Mouse (Mus musculus) forebrain, embryonic 11.5 days (tissue): ENCODE measurements around the gene Npdc1. TPM values are rescaled to one million over a fixed set of nuclear protein-coding genes. Genes with fewer than 3 reads are reported as not detected.

Experiments used
- ATAC-seq: fragments of 200-750 bp; cut with Nextera tagmentation; replicated peaks from 2 replicates; pipeline ENCODE4 v1.8.0; 2017; ENCODE audit warnings: moderate TSS enrichment; ENCODE audit not compliant: low FRiP score
- DNase-seq: peaks from one replicate; pipeline ENCODE4 v3.0.0-alpha.2; 2017; ENCODE audit warnings: low spot score
- H3K27ac ChIP-seq: fragments of 300-500 bp; sonication (generic); 2 replicates; pipeline ENCODE4 v1.5.1; 2014; ENCODE audit warnings: low read depth, low read length
- H3K27me3 ChIP-seq: fragments of 300-500 bp; sonication (generic); 2 replicates; pipeline ENCODE4 v1.6.1; 2014; ENCODE audit warnings: mild to moderate bottlenecking, low read length, mixed read lengths; ENCODE audit not compliant: control insufficient read depth, insufficient read depth
- H3K36me3 ChIP-seq: fragments of 300-500 bp; sonication (generic); 2 replicates; pipeline ENCODE4 v1.6.1; 2014; ENCODE audit warnings: mild to moderate bottlenecking, low read length, moderate library complexity, mixed read lengths; ENCODE audit not compliant: control insufficient read depth, insufficient read depth
- H3K4me1 ChIP-seq: fragments of 300-500 bp; sonication (generic); replicated peaks from 2 replicates; pipeline ENCODE4 v1.6.1; 2014; ENCODE audit warnings: low read length, mixed read lengths; ENCODE audit not compliant: control insufficient read depth, insufficient read depth
- H3K4me2 ChIP-seq: fragments of 300-500 bp; sonication (generic); 2 replicates; pipeline ENCODE4 v1.6.1; 2014; ENCODE audit warnings: low read depth, mild to moderate bottlenecking, low read length, moderate library complexity, mixed read lengths; ENCODE audit not compliant: severe bottlenecking
- H3K4me3 ChIP-seq: fragments of 300-500 bp; sonication (generic); 2 replicates; pipeline ENCODE4 v1.5.1; 2014; ENCODE audit warnings: low read depth, low read length
- H3K9ac ChIP-seq: fragments of 300-500 bp; sonication (generic); 2 replicates; pipeline ENCODE4 v1.6.1; 2014; ENCODE audit warnings: low read length
- H3K9me3 ChIP-seq: fragments of 300-500 bp; sonication (generic); 2 replicates; pipeline ENCODE4 v1.6.1; 2016; ENCODE audit warnings: low read length, mixed read lengths; ENCODE audit not compliant: control insufficient read depth
- WGBS: fragments of 180-500 bp; shearing (Covaris S2); extraction: QIAGEN DNeasy Blood & Tissue Kit; methylation state at CpG from one replicate; pipeline ENCODE4 v1.1.7; 2014; 5-methylcytosine and 5-hydroxymethylcytosine counted together
- microRNA-seq: library from miRNA; unstranded; fragments of <30 nt; microRNA quantifications from one replicate; pipeline ENCODE4, GENCODE M21; 2016; ENCODE audit not compliant: insufficient number of aligned reads
- polyA plus RNA-seq: library from polyadenylated mRNA; unstranded; fragments of >200 nt; fragmentation: Nextera tagmentation; extraction: Ambion mirVana; gene quantifications from 2 replicates; pipeline ENCODE4 v1.2.1, GENCODE M21; 2014

Npdc1 gene
- polyA plus RNA-seq, 1 experiment from 2014 or later: 120 TPM

DNA sequence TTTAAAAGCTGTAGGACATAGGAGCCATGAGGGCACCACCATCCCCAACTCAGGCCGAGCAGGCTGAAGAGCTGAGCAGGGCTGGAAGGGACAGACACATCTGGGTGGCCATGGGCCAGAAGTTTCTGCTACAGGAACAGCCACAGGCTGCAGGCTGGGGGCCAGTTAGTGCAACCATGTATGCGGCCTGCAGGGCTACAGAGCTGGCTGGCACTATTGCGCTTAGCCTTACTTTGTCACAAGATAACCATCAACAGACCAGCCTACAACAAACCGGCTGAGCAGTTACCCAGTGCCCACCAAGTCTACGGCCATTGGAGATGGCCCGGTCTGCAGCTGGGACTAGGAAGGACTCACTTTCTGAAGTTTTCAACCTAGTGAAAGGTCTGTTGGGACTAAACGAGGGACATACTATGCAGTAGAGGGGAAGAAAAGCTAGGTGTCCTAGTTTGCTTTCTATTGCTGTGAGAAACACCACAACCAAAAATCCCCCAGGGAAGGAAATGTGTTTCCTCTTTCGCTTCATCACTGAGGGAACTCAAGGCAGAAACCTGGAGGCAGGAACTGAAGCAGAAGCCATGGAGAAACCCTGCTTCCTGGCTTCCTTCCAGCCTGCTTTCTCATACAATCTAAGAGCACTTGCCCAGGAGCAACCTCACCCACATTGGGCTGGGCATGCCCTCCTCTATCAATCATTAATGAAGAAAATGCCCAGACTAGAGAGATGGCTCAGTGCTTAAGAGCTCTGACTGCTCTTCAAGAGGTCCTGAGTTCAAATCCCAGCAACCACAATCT, 51.9 kb downstream of the Npdc1 start:
- Histone ChIP-seq H3K4me3 (no peak overlapping the region), H3K36me3 (no peaks in the 10 kb centered on the region), H3K27me3 (no peaks in the 10 kb centered on the region), H3K4me1 (no peaks in the 10 kb centered on the region), H3K27ac (no peak overlapping the region), H3K4me2 (no peak overlapping the region), H3K9me3 (no peaks in the 10 kb centered on the region), H3K9ac (no peak overlapping the region)
- 82% methylated on average over 8 of the region's 8 CpGs for WGBS
- DNase-seq (no peak), ATAC-seq (no peak)

DNA sequence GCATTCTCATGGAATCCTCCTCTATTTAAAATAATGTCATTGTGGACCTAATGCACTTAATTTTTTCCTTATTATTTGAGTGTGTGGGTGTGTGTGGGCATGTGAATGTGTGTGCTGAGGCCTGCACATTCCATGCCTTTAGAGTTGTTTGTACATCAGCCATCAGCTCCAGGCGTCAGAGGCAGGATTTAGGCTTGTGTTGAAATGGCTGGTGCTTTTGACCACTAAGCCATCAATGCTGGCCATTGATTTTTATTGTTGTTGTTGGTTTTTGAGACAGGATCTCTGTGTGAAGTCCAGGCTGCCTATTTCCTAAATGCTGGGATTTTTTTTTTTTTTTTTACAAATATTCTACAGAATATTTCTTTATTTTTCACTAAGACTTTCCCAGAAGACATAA, 53.8 kb downstream of the Npdc1 start:
- Histone ChIP-seq H3K4me3 (no peak overlapping the region), H3K4me2 (no peak overlapping the region), H3K36me3 (no peaks in the 10 kb centered on the region), H3K4me1 (no peaks in the 10 kb centered on the region), H3K27ac (no peak overlapping the region), H3K9me3 (no peaks in the 10 kb centered on the region), H3K9ac (no peak overlapping the region), H3K27me3 (no peaks in the 10 kb centered on the region)
- ATAC-seq (no peak), DNase-seq (no peak)
- 61% methylated on average over 1 of the region's 1 CpGs for WGBS

DNA sequence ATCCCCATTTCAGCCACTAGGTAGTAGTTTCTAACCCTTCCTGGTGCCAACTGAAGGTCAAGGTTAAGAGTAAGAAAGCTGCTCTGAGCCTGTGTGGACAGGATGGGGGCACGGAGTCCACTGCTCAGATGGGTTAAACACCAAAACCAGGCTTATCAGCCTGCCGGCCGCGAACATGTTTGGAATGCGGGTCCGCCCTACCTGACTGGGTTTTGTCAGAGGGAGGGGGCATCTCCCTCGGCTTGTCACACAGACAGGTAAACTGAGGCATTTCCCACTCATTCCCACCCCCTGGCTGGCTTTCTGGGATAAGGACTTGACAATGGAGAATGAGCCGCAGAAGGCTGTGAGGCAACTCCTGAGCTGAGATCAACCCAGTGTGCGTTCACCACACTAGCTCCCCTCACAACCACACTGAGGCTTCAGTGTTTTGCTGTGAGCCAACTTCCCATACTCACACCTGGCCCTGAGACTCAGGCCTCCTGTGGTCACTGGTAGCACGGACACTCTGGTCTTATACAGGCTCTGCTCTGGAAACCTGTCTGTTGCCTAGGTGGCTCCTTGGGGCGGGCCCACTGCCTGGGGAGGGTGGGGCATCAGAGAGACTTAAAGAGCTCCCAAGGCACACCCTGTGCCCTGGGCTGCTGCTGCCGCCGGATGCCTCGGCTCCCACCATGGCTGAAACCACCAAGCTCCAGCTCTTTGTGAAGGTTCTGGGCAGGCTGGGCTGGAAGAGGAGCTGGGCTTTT, 57.2 kb downstream of the Npdc1 start, which contains the start of gene Clic3:
Gene Clic3, plus strand, starts transcription at position 634 of the 749 bp plus-strand sequence.
- ATAC-seq (no peak), DNase-seq (no peak)
- WGBS: 63% methylated on average over 14 of the region's 14 CpGs
- no peaks in the 10 kb centered on the region for H3K27me3 ChIP-seq
- H3K4me3 ChIP-seq: no peak within 1 kb of the TSS
- H3K27ac ChIP-seq: no peak within 1 kb of the TSS
- H3K4me1 ChIP-seq: peaks cover 6% of the 10 kb centered on the region; the same call in 1 of the 2 replicates
- H3K36me3 ChIP-seq: no peaks in the 10 kb centered on the region; the same call in 1 of the 2 replicates
- H3K9me3 ChIP-seq: no peaks in the 10 kb centered on the region
- no peak within 1 kb of the TSS for H3K4me2 ChIP-seq
- H3K9ac ChIP-seq: no peak within 1 kb of the TSS

DNA sequence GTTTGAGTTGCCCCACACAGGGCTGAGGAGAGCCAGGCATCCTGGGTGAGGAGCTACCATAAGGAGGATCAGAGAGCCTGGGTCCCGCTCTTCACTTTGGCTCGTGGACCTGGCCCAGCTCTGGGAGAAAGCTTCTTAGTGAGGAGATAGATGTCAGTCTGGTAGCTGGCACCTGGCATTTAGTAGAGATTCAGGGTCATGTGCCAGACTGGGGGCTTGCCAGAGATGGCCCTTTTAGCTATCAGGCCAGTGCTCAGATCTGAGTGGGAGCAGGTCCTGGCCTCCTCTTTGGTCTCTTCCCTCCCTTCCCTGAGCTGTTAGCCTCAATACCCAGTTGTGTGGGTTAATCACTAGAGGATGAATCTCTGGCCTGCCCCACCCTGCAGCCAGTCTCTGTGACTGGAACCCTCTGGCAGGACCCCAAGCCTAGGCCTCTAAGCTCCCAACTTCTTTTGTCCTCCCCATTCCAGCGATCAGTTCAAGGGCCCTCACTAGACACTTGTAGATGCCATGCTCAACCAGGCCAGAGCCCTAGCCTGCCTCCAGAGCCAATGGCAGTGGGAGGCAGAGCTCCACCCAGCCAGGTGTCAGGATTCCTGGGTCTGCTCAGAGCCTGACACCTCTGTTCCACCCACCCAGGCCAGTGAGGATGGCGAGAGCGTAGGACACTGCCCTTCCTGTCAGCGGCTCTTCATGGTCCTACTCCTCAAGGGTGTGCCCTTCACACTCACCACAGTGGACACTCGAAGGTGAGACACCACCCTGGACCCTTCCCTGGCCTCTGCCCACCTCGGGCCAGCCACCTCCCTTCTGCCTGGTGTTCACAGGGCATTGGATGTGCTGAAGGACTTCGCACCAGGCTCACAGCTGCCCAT, 58.1 kb downstream of the Npdc1 start:
- Histone ChIP-seq H3K4me2 (no peak overlapping the region), H3K4me1 (peaks cover 6% of the 10 kb centered on the region; the same call in 1 of the 2 replicates), H3K9ac (no peak overlapping the region), H3K27me3 (no peaks in the 10 kb centered on the region), H3K9me3 (no peaks in the 10 kb centered on the region), H3K4me3 (no peak overlapping the region), H3K36me3 (no peaks in the 10 kb centered on the region; the same call in 1 of the 2 replicates), H3K27ac (no peak overlapping the region)
- DNase-seq: no peak
- WGBS: 84% methylated on average over 9 of the region's 9 CpGs
- ATAC-seq: no peak

DNA sequence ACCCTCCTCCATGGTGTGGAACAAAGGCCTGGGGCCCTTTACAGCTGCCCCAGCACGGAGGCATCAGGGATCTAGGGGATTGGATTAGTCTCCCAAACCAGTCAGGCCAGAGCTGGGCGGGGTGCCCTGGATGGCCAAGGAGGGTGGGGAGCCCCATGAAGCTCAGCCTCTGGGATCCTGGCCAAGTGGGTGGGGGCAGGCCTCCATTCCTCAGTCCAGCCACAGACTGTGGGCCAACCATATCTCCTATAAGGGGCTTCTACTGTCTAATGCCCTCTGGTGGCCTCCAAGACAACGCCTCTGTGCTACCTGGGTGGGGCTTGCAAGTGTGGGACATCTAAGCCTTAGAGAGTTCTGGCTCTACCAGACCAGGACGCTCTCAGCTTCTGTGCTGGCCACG, 59.8 kb downstream of the Npdc1 start:
- DNase-seq: no peak
- H3K4me2 ChIP-seq: no peak overlapping the region
- 80% methylated on average over 5 of the region's 5 CpGs for WGBS

More for the DNA sequence above, 59.8 kb downstream of the Npdc1 start:
- Histone ChIP-seq H3K27ac (no peak overlapping the region), H3K36me3 (no peaks in the 10 kb centered on the region; the same call in 1 of the 2 replicates), H3K9ac (no peak overlapping the region), H3K4me1 (peaks cover 6% of the 10 kb centered on the region; the same call in 1 of the 2 replicates), H3K4me3 (no peak overlapping the region), H3K27me3 (no peaks in the 10 kb centered on the region), H3K9me3 (no peaks in the 10 kb centered on the region)
- ATAC-seq: no peak

Small RNA genes lying within 50 kb of the gene (microRNA-seq; reads per million reads assigned to microRNA genes)
- not detected for gene Mir3087

Other genes with a start within 250 kb of the Npdc1 start
- 63.6 and 72.1 TPM in 2 replicates for gene Nrarp, start 218.6 kb upstream of the Npdc1 start, polyA plus RNA-seq
- 1.3 and 1.5 TPM in 2 replicates for gene Tor4a, start 202.5 kb upstream of the Npdc1 start, polyA plus RNA-seq
- 110 TPM in 2 replicates for gene Nelfb, start 187.9 kb upstream of the Npdc1 start, polyA plus RNA-seq
- not detected in 2 replicates for gene Stpg3, start 184.7 kb upstream of the Npdc1 start, polyA plus RNA-seq
- 0.88 and 1.3 TPM in 2 replicates for gene Fam166a, start 180.6 kb upstream of the Npdc1 start, polyA plus RNA-seq
- gene Tubb4b, start 174.6 kb upstream of the Npdc1 start, polyA plus RNA-seq: 615 and 680 TPM in 2 replicates
- not detected in 2 replicates for gene Slc34a3, start 165.0 kb upstream of the Npdc1 start, polyA plus RNA-seq
- gene Rnf224, start 162.6 kb upstream of the Npdc1 start, polyA plus RNA-seq: not detected in 2 replicates
- gene Rnf208, start 157.1 kb upstream of the Npdc1 start, polyA plus RNA-seq: 33.0 and 37.6 TPM in 2 replicates
- gene Cysrt1, start 156.9 kb upstream of the Npdc1 start, polyA plus RNA-seq: not detected in 2 replicates
- gene AL732309.1, start 152.5 kb upstream of the Npdc1 start, polyA plus RNA-seq: 5.1 and 5.8 TPM in 2 replicates
- 13.6 and 15.8 TPM in 2 replicates for gene Tmem203, start 143.9 kb upstream of the Npdc1 start, polyA plus RNA-seq
- 4.6 and 7.3 TPM in 2 replicates for gene Tprn, start 136.7 kb upstream of the Npdc1 start, polyA plus RNA-seq
- 222 and 238 TPM in 2 replicates for gene Ssna1, start 126.9 kb upstream of the Npdc1 start, polyA plus RNA-seq
- gene Anapc2, start 126.9 kb upstream of the Npdc1 start, polyA plus RNA-seq: 116 and 126 TPM in 2 replicates
- gene Tmem210, start 111.2 kb upstream of the Npdc1 start, polyA plus RNA-seq: not detected in 2 replicates
- not detected in 2 replicates for gene Lrrc26, start 109.4 kb upstream of the Npdc1 start, polyA plus RNA-seq
- 1.7 and 2.1 TPM in 2 replicates for gene Grin1, start 80.2 kb upstream of the Npdc1 start, polyA plus RNA-seq
- 75.7 and 77.8 TPM in 2 replicates for gene Man1b1, start 67.0 kb upstream of the Npdc1 start, polyA plus RNA-seq
- gene Dpp7, start 43.0 kb upstream of the Npdc1 start, polyA plus RNA-seq: 20.1 and 20.5 TPM in 2 replicates
- gene Uap1l1, start 33.7 kb upstream of the Npdc1 start, polyA plus RNA-seq: 3.1 and 5.4 TPM in 2 replicates
- gene Sapcd2, start 27.0 kb upstream of the Npdc1 start, polyA plus RNA-seq: 79.0 and 85.0 TPM in 2 replicates
- 0.23 TPM in 1 of 2 replicates, not detected in the other for gene Entpd2, start 3.5 kb upstream of the Npdc1 start, polyA plus RNA-seq
- gene Fut7, start 23.9 kb downstream of the Npdc1 start, polyA plus RNA-seq: not detected in 2 replicates
- 9.9 and 10.2 TPM in 2 replicates for gene Abca2, start 29.4 kb downstream of the Npdc1 start, polyA plus RNA-seq
- 0.61 and 0.77 TPM in 2 replicates for gene Clic3, start 57.5 kb downstream of the Npdc1 start, polyA plus RNA-seq
- gene Paxx, start 61.7 kb downstream of the Npdc1 start, polyA plus RNA-seq: 22.9 and 24.2 TPM in 2 replicates
- gene Ptgds, start 70.7 kb downstream of the Npdc1 start, polyA plus RNA-seq: 0.69 and 0.73 TPM in 2 replicates
- gene Lcn12, start 94.6 kb downstream of the Npdc1 start, polyA plus RNA-seq: not detected in 2 replicates
- gene Fbxw5, start 101.4 kb downstream of the Npdc1 start, polyA plus RNA-seq: 96.1 and 102 TPM in 2 replicates
- gene C8g, start 102.4 kb downstream of the Npdc1 start, polyA plus RNA-seq: 5.5 and 5.9 TPM in 2 replicates
- 37.2 and 40.1 TPM in 2 replicates for gene Traf2, start 147.6 kb downstream of the Npdc1 start, polyA plus RNA-seq
- 353 and 371 TPM in 2 replicates for gene Edf1, start 158.5 kb downstream of the Npdc1 start, polyA plus RNA-seq
- 1.3 and 5.0 TPM in 2 replicates for gene Mamdc4, start 175.5 kb downstream of the Npdc1 start, polyA plus RNA-seq
- gene Phpt1, start 175.9 kb downstream of the Npdc1 start, polyA plus RNA-seq: 144 and 164 TPM in 2 replicates
- gene Ajm1, start 182.4 kb downstream of the Npdc1 start, polyA plus RNA-seq: 0.28 and 0.69 TPM in 2 replicates
- gene Rabl6, start 209.2 kb downstream of the Npdc1 start, polyA plus RNA-seq: 77.1 and 81.5 TPM in 2 replicates
- gene Ccdc183, start 218.3 kb downstream of the Npdc1 start, polyA plus RNA-seq: 0.13 and 0.21 TPM in 2 replicates
- 12.6 and 17.9 TPM in 2 replicates for gene Tmem141, start 222.7 kb downstream of the Npdc1 start, polyA plus RNA-seq
- gene Fcna, start 228.7 kb downstream of the Npdc1 start, polyA plus RNA-seq: 0.95 and 0.97 TPM in 2 replicates